Mouse (Mus musculus): Measurements from ENCODE around the gene Ggt5. TPM values are rescaled to one million over a fixed set of nuclear protein-coding genes. Genes with fewer than 3 reads are reported as not detected.

The Ggt5 gene
- polyA plus RNA-seq, 1 experiment from 2014 or later: 2.5 TPM

DNA sequence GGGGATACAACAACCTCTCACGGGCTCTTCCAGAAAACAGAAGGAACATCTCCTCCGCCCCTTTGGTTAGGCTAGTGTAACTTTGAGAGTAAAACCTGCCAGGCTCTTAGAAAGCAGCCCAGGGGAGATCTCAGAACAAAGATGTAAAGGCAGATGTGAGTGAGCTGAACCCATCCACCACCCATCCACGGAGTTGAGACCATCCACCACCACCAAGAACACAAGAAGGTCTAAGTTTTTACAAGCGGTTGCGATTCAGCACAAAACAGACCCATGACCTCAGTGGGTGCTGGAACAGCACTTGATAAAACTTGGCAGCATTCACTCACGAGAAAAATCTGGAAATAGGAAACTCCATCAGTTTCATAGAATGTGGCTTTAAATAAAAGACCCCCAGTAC, 36.8 kb downstream of the Ggt5 start:
- Histone ChIP-seq H3K36me3 (ENCODE audit: control insufficient read depth, insufficient read depth, low read length) (no peaks in the 10 kb centered on the region), H3K4me2 (ENCODE audit: low read depth, low read length) (no peak overlapping the region), H3K9ac (ENCODE audit: low read length) (no peak overlapping the region), H3K4me3 (ENCODE audit: low read length) (no peak overlapping the region), H3K27me3 (ENCODE audit: control insufficient read depth, insufficient read depth, low read depth, low read length) (no peaks in the 10 kb centered on the region), H3K9me3 (ENCODE audit: control insufficient read depth, low read length) (no peaks in the 10 kb centered on the region), H3K27ac (ENCODE audit: low read length) (no peak overlapping the region), H3K4me1 (replicated peaks; ENCODE audit: control insufficient read depth, insufficient read depth, low read length) (peaks cover 4% of the 10 kb centered on the region)
- WGBS: 23% methylated on average over 6 of the region's 6 CpGs
- no peak for ATAC-seq (ENCODE audit: low read depth)

DNA sequence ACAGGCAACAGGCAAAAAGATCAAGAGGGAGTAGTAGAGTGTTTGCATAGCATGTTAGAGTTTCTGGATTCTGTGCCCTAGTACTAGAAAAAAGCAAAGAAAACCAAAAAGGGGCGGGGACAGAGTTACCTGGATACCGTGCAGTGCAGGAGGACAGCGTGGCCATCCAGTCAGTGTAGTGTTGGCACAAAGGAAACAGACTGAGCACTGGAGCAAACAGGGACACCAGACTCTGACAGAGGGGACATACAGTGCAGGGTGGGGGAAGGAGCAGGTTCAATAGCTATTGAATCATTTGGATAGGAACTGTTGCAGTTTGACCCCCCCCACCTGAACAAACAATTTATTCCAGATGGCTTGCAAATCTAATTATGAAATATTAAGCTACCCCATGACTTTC, 37.9 kb downstream of the Ggt5 start:
- WGBS: 49% methylated on average over 3 of the region's 3 CpGs
- no peaks in the 10 kb centered on the region for H3K9me3 ChIP-seq (ENCODE audit: control insufficient read depth, low read length)
- peaks cover 4% of the 10 kb centered on the region for H3K4me1 ChIP-seq (replicated peaks; ENCODE audit: control insufficient read depth, insufficient read depth, low read length)
- peak; percentile 90 for ATAC-seq (ENCODE audit: low read depth)
- H3K4me3 ChIP-seq (ENCODE audit: low read length): no peak overlapping the region
- no peaks in the 10 kb centered on the region for H3K27me3 ChIP-seq (ENCODE audit: control insufficient read depth, insufficient read depth, low read depth, low read length)
- no peak overlapping the region for H3K9ac ChIP-seq (ENCODE audit: low read length)
- H3K27ac ChIP-seq (ENCODE audit: low read length): peak overlapping the region; percentile 16; the same call in 1 of the 2 replicates
- no peak overlapping the region for H3K4me2 ChIP-seq (ENCODE audit: low read depth, low read length)
- no peaks in the 10 kb centered on the region for H3K36me3 ChIP-seq (ENCODE audit: control insufficient read depth, insufficient read depth, low read length)

DNA sequence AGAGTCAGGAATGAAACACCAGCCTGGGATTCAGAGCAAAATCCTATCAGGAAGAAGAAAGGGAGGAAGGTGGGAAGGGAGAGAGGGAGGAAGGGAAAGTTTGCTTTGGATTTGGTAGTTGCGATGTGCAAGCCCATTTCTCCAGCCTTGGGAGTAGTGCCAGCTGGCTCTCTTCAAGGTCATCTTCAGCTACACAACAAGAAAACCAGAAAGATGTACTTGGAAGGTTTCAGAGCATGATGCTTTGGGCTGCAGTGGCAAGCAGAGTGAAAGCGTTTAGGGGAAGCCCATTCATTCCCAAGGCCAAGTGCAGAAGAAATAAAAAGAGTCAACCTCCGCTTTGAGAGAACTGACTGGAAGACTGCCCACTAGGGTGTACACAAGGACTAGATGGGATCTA, 38.4 kb downstream of the Ggt5 start:
- H3K4me1 ChIP-seq (replicated peaks; ENCODE audit: control insufficient read depth, insufficient read depth, low read length): peaks cover 4% of the 10 kb centered on the region
- H3K27me3 ChIP-seq (ENCODE audit: control insufficient read depth, insufficient read depth, low read depth, low read length): no peaks in the 10 kb centered on the region
- H3K36me3 ChIP-seq (ENCODE audit: control insufficient read depth, insufficient read depth, low read length): no peaks in the 10 kb centered on the region
- H3K27ac ChIP-seq (ENCODE audit: low read length): peak overlapping the region; percentile 16; the same call in 1 of the 2 replicates
- ATAC-seq (ENCODE audit: low read depth): no peak
- H3K4me3 ChIP-seq (ENCODE audit: low read length): no peak overlapping the region
- 43% methylated on average over 3 of the region's 3 CpGs for WGBS
- H3K9me3 ChIP-seq (ENCODE audit: control insufficient read depth, low read length): no peaks in the 10 kb centered on the region
- no peak overlapping the region for H3K4me2 ChIP-seq (ENCODE audit: low read depth, low read length)
- no peak overlapping the region for H3K9ac ChIP-seq (ENCODE audit: low read length)

DNA sequence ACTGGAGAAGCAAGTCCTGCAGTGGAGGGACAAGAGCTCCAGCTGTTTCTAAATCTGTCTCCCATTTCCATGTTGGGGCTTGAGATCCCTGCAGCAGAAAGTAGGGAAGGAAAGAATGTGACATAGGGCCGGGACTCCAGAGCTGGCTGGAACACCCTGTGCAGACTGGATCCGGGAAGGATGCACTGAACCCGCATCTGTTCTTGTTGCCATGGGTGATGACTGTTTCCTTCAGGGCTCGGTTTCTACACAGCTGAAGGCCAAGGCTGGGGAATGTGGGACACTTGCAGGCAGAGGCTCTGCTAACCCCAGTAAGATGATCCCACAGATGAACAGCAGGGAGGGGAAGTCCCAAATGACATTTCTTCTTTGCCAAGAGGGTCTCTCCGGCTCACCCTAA, 43.5 kb downstream of the Ggt5 start:
- WGBS: 49% methylated on average over 5 of the region's 5 CpGs
- peak; percentile 32 for ATAC-seq (ENCODE audit: low read depth)
- no peaks in the 10 kb centered on the region for H3K4me1 ChIP-seq (replicated peaks; ENCODE audit: control insufficient read depth, insufficient read depth, low read length)
- H3K9ac ChIP-seq (ENCODE audit: low read length): no peak overlapping the region
- no peak overlapping the region for H3K4me3 ChIP-seq (ENCODE audit: low read length)
- H3K36me3 ChIP-seq (ENCODE audit: control insufficient read depth, insufficient read depth, low read length): no peaks in the 10 kb centered on the region
- H3K4me2 ChIP-seq (ENCODE audit: low read depth, low read length): no peak overlapping the region
- H3K9me3 ChIP-seq (ENCODE audit: control insufficient read depth, low read length): no peaks in the 10 kb centered on the region
- H3K27me3 ChIP-seq (ENCODE audit: control insufficient read depth, insufficient read depth, low read depth, low read length): no peaks in the 10 kb centered on the region
- no peak overlapping the region for H3K27ac ChIP-seq (ENCODE audit: low read length)

DNA sequence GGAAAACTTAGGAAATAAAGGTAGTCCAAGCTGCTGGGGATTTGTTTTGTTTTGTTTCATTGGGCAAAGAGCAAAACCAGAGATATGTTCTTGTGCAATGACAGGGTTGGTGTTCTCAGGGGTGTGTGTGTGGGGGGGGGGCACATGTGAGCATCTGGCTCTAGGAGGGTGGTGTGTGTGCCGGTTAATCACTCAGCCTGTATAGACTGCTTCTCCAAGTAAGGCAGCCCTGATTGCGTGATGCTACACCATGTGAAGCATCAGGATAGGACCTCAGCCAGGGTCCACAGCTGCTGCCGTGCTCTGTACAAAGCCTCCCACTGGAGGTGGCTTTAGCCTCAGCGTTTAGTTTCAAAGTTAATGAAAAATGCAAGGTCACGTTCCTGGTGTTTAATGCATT, 43.9 kb downstream of the Ggt5 start:
- H3K9me3 ChIP-seq (ENCODE audit: control insufficient read depth, low read length): no peaks in the 10 kb centered on the region
- no peak overlapping the region for H3K4me3 ChIP-seq (ENCODE audit: low read length)
- H3K27ac ChIP-seq (ENCODE audit: low read length): no peak overlapping the region
- no peaks in the 10 kb centered on the region for H3K27me3 ChIP-seq (ENCODE audit: control insufficient read depth, insufficient read depth, low read depth, low read length)
- WGBS: 77% methylated on average over 5 of the region's 5 CpGs
- H3K36me3 ChIP-seq (ENCODE audit: control insufficient read depth, insufficient read depth, low read length): no peaks in the 10 kb centered on the region
- H3K4me2 ChIP-seq (ENCODE audit: low read depth, low read length): no peak overlapping the region
- no peaks in the 10 kb centered on the region for H3K4me1 ChIP-seq (replicated peaks; ENCODE audit: control insufficient read depth, insufficient read depth, low read length)
- no peak overlapping the region for H3K9ac ChIP-seq (ENCODE audit: low read length)
- ATAC-seq (ENCODE audit: low read depth): peak; percentile 24; the same call in 1 of the 2 replicates

DNA sequence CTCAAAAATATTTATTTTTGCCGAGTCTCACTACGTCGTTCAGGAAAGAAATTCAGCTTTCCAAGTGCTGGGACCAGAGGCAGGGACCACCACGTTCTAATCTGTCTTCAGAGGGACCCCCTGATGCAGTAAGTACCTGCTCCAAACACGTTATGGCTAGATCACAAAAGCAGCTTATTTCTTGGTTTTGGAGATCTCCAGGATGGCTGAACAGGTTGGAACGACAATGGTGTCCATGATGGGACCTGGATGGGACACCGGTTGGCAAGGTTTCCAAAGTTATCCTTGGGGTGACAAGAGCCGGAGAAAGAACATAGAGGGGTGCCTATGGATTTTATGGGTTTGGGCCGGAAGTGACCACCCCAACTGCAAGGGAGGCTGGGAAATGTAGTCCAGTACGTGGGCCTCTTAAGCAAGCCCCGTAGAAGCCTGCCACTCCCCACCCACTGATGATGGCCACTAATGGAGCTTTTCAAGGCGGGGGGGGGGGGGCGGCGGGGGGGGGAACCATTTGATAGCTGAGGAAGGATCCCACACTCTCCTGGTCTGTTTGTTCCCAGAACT, 44.5 kb downstream of the Ggt5 start:
- Histone ChIP-seq H3K4me3 (ENCODE audit: low read length) (no peak overlapping the region), H3K4me1 (replicated peaks; ENCODE audit: control insufficient read depth, insufficient read depth, low read length) (no peaks in the 10 kb centered on the region), H3K27ac (ENCODE audit: low read length) (no peak overlapping the region), H3K36me3 (ENCODE audit: control insufficient read depth, insufficient read depth, low read length) (no peaks in the 10 kb centered on the region), H3K9me3 (ENCODE audit: control insufficient read depth, low read length) (no peaks in the 10 kb centered on the region), H3K4me2 (ENCODE audit: low read depth, low read length) (no peak overlapping the region), H3K9ac (ENCODE audit: low read length) (no peak overlapping the region), H3K27me3 (ENCODE audit: control insufficient read depth, insufficient read depth, low read depth, low read length) (no peaks in the 10 kb centered on the region)
- WGBS: 71% methylated on average over 12 of the region's 14 CpGs
- no peak for ATAC-seq (ENCODE audit: low read depth)

DNA sequence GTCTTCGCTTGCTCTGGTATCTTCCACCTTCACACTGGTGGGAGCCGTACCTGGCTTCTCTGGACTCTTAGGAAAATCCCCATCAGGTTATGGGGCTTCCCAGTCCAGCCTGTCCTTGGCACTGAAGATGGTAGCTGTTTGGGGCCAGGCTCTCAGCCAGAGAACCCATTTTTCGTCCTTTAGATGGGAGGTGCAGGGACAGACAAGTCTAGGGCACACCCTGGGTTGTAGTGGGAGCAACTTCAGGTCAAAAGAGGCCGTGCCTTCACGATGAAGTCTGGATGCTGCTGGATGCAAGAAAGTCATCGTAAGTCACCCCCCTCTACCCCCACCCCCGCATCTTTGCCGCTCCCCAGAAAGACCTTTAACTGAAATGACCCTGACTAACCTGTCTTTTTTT, 45.5 kb downstream of the Ggt5 start:
- no peak for ATAC-seq (ENCODE audit: low read depth)
- no peak overlapping the region for H3K27ac ChIP-seq (ENCODE audit: low read length)
- 95% methylated on average over 8 of the region's 8 CpGs for WGBS
- H3K27me3 ChIP-seq (ENCODE audit: control insufficient read depth, insufficient read depth, low read depth, low read length): no peaks in the 10 kb centered on the region
- no peak overlapping the region for H3K9ac ChIP-seq (ENCODE audit: low read length)
- H3K4me1 ChIP-seq (replicated peaks; ENCODE audit: control insufficient read depth, insufficient read depth, low read length): no peaks in the 10 kb centered on the region
- H3K36me3 ChIP-seq (ENCODE audit: control insufficient read depth, insufficient read depth, low read length): no peaks in the 10 kb centered on the region
- no peak overlapping the region for H3K4me3 ChIP-seq (ENCODE audit: low read length)
- H3K9me3 ChIP-seq (ENCODE audit: control insufficient read depth, low read length): no peaks in the 10 kb centered on the region
- H3K4me2 ChIP-seq (ENCODE audit: low read depth, low read length): no peak overlapping the region

DNA sequence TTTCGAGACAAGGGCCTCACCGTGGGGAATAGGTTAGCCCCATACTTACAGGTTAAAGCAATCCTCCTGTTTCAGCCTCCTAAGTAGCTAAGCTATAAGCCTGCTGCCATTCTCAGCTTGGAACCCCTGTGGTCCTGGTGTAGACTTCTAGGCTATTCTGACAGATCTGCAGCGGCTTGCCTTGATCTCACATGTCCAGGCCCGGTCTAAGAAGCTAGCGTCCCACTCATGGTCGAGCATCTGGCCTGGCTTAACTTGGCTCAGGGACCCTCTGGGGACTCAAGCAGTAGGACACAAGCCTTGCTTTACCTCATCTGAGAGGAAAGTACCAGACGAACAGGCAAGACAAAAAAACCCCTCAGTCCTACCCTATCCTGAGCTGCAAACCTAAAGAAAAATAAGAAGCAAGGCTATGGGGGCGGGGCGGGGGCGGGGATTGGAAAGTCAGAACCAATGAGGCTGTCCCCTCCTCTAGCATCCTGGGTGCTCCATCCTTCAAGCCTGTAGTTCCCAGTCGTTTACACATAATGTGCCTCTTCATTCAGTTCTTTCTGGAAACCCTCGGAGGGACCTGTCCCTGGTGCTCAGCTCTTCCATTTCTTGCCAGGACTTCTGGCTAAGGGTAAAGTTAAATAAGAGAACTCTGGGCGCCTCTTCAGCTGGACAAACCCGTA, 46.0 kb downstream of the Ggt5 start:
- Histone ChIP-seq H3K27ac (ENCODE audit: low read length) (no peak overlapping the region), H3K4me2 (ENCODE audit: low read depth, low read length) (no peak overlapping the region), H3K9me3 (ENCODE audit: control insufficient read depth, low read length) (no peaks in the 10 kb centered on the region), H3K36me3 (ENCODE audit: control insufficient read depth, insufficient read depth, low read length) (no peaks in the 10 kb centered on the region), H3K4me3 (ENCODE audit: low read length) (no peak overlapping the region), H3K9ac (ENCODE audit: low read length) (no peak overlapping the region), H3K27me3 (ENCODE audit: control insufficient read depth, insufficient read depth, low read depth, low read length) (no peaks in the 10 kb centered on the region), H3K4me1 (replicated peaks; ENCODE audit: control insufficient read depth, insufficient read depth, low read length) (no peaks in the 10 kb centered on the region)
- 66% methylated on average over 14 of the region's 14 CpGs for WGBS
- no peak for ATAC-seq (ENCODE audit: low read depth)

DNA sequence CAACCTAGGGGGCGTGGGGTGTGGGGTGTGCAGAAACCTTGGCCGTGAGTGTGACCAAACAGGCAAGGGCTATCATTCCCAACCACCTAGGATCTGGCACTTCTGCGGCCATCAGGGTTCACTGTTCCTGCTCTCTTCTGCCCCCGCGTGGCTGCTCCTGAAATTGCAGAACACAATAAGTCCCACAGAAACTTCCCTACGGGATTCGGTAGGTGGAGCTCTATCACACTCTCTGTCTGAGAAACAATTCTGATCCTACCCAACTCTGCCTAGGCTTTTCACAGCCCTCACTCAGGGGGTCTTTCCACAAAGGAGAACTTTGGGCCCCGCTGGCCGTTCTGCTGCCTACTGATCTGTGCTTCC, 46.5 kb downstream of the Ggt5 start:
- Histone ChIP-seq H3K4me1 (replicated peaks; ENCODE audit: control insufficient read depth, insufficient read depth, low read length) (no peaks in the 10 kb centered on the region), H3K9me3 (ENCODE audit: control insufficient read depth, low read length) (no peaks in the 10 kb centered on the region), H3K9ac (ENCODE audit: low read length) (no peak overlapping the region), H3K27me3 (ENCODE audit: control insufficient read depth, insufficient read depth, low read depth, low read length) (no peaks in the 10 kb centered on the region), H3K4me2 (ENCODE audit: low read depth, low read length) (no peak overlapping the region), H3K36me3 (ENCODE audit: control insufficient read depth, insufficient read depth, low read length) (no peaks in the 10 kb centered on the region), H3K27ac (ENCODE audit: low read length) (no peak overlapping the region), H3K4me3 (ENCODE audit: low read length) (no peak overlapping the region)
- peak; percentile 37; the same call in 1 of the 2 replicates for ATAC-seq (ENCODE audit: low read depth)
- WGBS: 4% methylated on average over 9 of the region's 9 CpGs

Measured in lung, embryonic 16.5 days (tissue).